Mouse (Mus musculus) layer of hippocampus, postnatal 36 days (tissue): ENCODE results near the gene Mfsd4b2. TPM values are rescaled to one million over a fixed set of nuclear protein-coding genes. Genes with fewer than 3 reads are reported as not detected.
"Not testable (repeated sequence)": the region's sequence is repeated elsewhere in the genome, so short reads cannot be mapped to it uniquely, and the experiment has no call there.

Source experiments
- DNase-seq, 2 experiments: peaks; one replicate each; pipeline ENCODE4 v3.0.0; 2022
- total RNA-seq, 2 experiments: library from RNA; stranded (reverse); gene quantifications; 2 replicates each; pipeline ENCODE4 v1.2.3; 2021

The Mfsd4b2 gene
- under 1 TPM; 0.45 to 0.56 TPM for total RNA-seq

- DNase-seq: no peak
Measured at GRCm38 (mm10) chr10:39926616-39927139, at the start of gene Mfsd4b2. TSS of gene Mfsd4b2 (minus strand) at chr10:39926923.

DNA sequence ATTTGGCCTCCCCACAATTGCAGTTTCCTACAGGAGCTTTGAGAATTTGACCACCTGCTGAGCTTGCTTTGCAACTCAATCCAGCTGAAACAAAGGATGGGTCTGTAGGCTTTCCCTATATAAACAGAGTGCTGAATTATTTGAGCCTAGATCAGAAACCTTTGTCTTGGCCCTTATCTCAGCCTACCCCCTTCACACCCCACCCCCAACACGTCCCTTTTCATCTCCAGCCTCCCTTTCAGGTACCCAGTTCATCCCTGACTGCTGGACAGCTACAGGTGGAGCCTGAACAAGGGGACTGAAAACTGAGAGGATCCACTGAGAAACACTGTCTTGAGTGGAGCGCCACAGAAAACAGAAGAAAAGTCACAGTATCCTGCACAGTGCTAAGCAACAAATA is 49.0 kb upstream of the Mfsd4b2 start:
- no peak for DNase-seq

- no peak for DNase-seq
Measured at GRCm38 (mm10) chr10:39974982-39975381, 48.3 kb upstream of the Mfsd4b2 start.

GRCm38 (mm10) chr10:39967512-39967911 is 40.8 kb upstream of the Mfsd4b2 start:
- no peak for DNase-seq

GRCm38 (mm10) chr10:39961906-39962305 is 35.2 kb upstream of the Mfsd4b2 start:
- DNase-seq: no peak

DNA sequence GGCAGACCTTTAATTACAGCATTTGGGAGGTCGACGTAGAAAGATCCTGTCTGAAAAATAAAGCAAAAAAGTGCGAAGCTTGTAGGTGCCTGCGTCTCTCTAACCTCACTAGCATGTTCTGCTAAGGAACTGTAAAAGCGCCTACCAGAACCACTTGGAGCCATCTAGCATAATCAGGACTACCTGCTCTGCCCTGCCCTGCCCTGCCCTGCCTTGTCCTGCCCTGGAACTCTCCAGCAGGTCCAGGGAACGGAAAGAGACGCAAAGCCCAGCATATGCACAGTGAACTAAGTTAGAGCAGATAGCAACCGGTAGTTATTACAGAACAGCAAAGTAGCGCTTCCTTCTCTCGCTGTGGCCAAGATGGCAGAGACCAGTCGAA is 33.7 kb upstream of the Mfsd4b2 start:
- no peak for DNase-seq

DNA sequence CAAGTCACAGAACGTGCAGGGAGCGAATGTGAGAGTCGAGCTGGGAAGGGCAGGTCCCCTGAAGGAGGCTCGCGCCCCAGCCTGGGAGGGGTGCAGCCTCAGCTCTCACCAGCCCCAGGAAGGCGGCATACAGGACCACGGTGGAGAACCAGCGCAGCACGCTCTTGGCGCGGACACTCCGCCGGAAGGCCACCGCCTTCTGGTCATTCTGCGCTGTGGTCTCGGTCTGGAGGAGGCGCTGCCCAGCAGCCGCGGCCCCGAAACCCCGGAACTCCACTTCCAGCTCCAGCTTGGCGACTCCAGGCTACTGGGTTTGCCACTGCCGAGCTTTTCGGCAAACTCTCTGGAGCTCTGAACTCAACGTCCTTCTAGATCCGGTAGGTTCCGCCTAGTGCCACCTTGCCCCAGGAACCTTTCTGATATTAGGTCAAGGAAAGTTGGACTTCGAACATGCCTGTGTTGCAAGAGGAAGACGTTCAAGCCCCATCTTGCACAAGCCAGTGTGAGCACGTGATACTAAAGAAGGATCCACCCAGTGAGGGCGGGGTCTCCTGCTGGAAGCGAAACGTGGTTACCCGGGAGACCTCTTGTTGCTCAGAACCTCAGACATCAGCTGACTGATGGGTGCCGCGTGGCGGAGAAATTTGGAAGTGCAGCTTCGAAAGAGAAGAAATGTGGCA is 33.2 kb upstream of the Mfsd4b2 start, which contains the start of gene Mfsd4b3:
TSS of gene Mfsd4b3 (minus strand) at position 393 of the 680 bp plus-strand sequence.
- peak; percentile 86 to 88 for DNase-seq

- no peak for DNase-seq
Measured at GRCm38 (mm10) chr10:39958266-39958665, 31.5 kb upstream of the Mfsd4b2 start.

DNA sequence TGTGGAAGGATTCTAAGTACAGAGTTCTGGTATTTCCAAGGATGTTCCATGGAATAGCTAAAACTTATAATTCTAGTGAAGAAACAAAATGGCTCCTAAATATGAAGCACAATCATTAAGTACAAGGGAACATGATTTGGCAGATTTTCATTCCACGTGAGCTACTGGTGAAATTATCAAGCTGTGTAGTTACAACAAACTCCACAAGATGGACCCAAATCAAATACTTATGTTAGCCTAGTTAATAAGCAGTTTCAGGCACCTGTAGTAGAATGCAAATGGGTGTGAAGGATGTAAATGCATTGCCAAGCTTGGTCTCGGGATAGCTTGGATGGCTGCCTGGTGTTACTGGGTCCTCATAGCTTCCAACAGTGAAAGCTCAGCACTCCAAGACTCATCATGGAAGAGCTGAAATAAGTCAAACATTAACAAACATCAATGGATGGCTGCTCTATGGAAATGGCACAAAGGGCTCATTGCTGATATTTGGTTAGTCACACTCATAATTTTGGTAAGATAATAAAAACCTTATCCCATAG is 29.7 kb upstream of the Mfsd4b2 start:
- DNase-seq: no peak

DNA sequence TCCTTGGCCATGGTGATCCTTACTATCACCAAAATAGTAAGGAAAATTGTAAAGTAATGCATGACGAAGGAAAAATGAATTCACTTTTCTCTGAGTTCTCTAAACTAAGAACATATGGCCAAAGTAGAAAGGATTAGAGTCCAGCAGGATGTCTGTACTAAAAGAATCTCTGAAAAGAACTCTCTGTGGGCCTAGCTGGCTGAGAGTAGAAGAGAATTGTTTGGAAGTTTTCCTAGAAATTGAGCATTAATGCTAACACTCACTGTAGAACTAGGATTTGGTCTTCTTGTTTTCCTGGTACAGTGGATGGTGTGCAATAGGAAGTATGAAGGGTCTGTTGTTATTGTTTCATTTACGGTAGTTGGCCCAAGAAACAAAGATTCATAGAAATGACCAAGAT is 28.4 kb upstream of the Mfsd4b2 start:
- DNase-seq: no peak

DNA sequence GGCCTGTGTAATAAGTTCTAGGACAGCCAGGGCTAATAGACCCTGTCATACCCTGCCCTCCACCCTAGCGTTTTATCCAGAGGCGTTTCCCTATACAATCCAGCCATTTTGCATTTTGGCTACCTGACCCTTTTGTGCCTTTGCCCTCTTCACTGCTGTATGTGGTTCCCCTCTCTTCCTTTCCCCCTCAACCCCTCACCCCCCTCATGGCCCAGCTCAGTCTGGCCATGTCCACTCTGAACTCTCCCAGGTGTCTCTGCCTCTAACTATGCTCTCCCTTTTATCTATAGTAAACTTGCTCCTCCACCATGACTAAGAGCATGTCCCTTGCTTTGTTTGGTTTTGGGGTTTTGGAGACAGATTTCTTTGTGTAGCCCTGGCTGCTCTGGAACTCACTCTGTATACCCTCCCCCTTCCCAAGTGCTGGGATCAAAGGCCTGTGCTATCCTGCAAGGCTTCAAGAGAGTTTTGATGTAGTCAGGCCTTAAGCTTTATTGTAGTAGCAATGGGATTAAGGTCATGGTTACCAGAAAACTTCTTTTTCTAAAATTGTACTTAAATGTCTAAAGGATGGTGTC is 22.7 kb upstream of the Mfsd4b2 start:
- no peak for DNase-seq

GRCm38 (mm10) chr10:39947195-39947594 is 20.5 kb upstream of the Mfsd4b2 start:
- DNase-seq: not testable (repeated sequence)

GRCm38 (mm10) chr10:39936553-39936952 is 9.8 kb upstream of the Mfsd4b2 start:
- no peak for DNase-seq

DNA sequence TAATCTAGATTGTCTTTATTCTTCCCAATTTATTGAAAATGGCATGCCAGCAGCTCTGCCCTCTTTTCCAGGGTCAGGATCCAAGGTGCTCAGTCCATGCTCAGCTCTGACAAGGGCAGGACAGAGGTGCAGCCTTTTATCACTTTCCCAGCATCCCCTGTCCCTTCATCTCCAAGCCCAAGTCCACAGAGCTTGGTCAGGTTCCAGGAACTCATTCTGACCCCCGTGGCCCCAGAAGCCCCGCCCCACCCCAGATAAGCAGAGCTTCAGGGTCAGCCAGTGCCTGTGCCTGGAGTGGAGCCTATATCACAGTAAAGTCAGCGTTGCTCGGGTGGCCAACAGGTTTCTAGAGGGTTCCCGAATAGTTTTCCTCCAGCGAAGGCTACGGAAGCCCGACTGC is 2.2 kb downstream of the Mfsd4b2 start:
- not testable (repeated sequence) for DNase-seq

- no peak for DNase-seq
Measured at GRCm38 (mm10) chr10:39912616-39913015, 14.1 kb downstream of the Mfsd4b2 start.

DNA sequence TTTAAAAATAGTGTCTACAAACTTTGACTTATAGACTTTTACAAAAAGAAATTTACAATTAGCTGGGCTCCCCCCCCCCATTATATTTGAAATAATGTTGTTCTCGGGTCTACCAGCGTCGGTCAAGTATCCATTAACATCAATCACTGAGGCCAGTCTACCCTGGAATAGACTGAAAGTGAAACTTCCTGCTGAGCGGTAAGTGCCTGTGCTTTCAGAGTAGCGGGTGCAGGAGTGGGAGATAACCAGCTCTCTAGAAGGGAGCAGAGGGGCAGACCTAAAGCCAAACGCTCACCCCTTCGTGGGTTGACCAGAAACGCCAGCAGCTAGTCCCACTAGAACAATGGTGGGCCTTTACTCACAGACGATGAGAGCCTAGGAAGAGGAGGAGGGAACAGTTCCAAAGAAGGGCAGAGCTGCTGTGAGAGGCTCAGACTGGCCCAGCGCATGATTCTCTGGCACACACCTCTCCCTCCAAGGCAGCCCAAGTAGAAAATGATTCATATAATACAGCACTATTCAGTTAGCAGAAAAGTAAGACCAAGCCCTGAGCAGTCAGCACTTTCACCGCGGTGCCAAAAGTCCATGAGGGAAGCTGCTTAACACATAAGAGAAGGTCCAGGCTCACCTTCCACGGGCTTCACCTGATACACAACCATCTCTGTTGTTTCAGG is 17.8 kb downstream of the Mfsd4b2 start:
- DNase-seq: no peak

GRCm38 (mm10) chr10:39906799-39907658 is 19.7 kb downstream of the Mfsd4b2 start:
- DNase-seq: no peak

- DNase-seq: no peak
Measured at GRCm38 (mm10) chr10:39904191-39904590, 22.5 kb downstream of the Mfsd4b2 start.

- DNase-seq: peak; percentile 82 to 84
Measured at GRCm38 (mm10) chr10:39898874-39899371, 27.8 kb downstream of the Mfsd4b2 start, which contains the start of gene Mfsd4b4. TSS of gene Mfsd4b4 (minus strand) at chr10:39899238.

GRCm38 (mm10) chr10:39896503-39896902 is 30.2 kb downstream of the Mfsd4b2 start:
- no peak for DNase-seq
